In the genomic region with DNA sequence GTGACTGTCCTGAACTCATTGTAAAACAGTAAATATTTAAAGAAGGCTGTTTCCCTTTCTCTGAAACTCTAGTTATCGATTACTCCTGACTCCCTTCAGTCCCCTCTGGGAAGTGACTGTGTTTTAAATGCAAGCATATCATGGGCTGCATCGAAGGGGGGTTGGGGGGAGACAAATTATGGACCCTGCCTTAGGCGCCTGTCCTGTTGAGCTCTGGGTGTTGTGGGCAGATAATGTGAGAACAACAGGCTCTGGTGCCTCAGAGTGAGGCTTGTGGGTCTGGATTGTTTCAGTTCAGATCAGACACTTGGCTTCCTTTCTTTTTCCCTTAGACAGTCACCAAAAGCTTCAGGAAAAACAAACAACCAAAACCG, we compare ENCODE assay signal across 8 mouse cellular contexts.
A peak's percentile ranks its signal among the peaks of the same experiment; 100 is the strongest.
DNase-seq lines count a peak whose midpoint lies in the region; ATAC-seq and TF ChIP-seq lines count a peak whose summit lies in the region.

No protein-coding gene starts in this region.

- no peak; the same call in 1 of the 2 replicates for TF ChIP-seq POLR2A in embryonic fibroblast, embryonic 13.5 days (IDR thresholded peaks at IDR 0.05; ENCODE audit: low read depth, low read length)
- no peak for TF ChIP-seq POLR2A in myocyte (IDR thresholded peaks at IDR 0.05; ENCODE audit: insufficient read length, low read depth)

- H3ac ChIP-seq in myocyte (ENCODE audit: control insufficient read depth, insufficient read length) = no peak overlapping the region

- no peak overlapping the region for H3K4me3 ChIP-seq in kidney, embryonic 15.5 days (replicated peaks)
- H3K4me3 ChIP-seq in embryonic fibroblast, embryonic 13.5 days (ENCODE audit: insufficient read depth, low read length) = no peak overlapping the region
- H3K4me3 ChIP-seq in myocyte = peak overlapping the region; percentile 6

- no peaks in the 10 kb centered on the region for H3K36me3 ChIP-seq in kidney, embryonic 15.5 days
- no peaks in the 10 kb centered on the region for H3K36me3 ChIP-seq in myocyte (ENCODE audit: control insufficient read depth, insufficient read depth)

- H3K4me2 ChIP-seq in kidney, embryonic 15.5 days = peak overlapping the region; percentile 35; the same call in 1 of the 2 replicates
- H3K4me2 ChIP-seq in myocyte (ENCODE audit: low read depth) = peak overlapping the region; percentile 98

- WGBS in kidney, embryonic 15.5 days = 7% methylated on average over 4 of the region's 4 CpGs

- no peak for TF ChIP-seq CTCF in embryonic fibroblast, embryonic 13.5 days (IDR thresholded peaks at IDR 0.05; ENCODE audit: borderline replicate concordance, insufficient read depth, low read length)

- no peaks in the 10 kb centered on the region for H3K27me3 ChIP-seq in kidney, embryonic 15.5 days
- H3K27me3 ChIP-seq in myocyte (ENCODE audit: control insufficient read depth, insufficient read depth, insufficient read length) = no peaks in the 10 kb centered on the region

- ATAC-seq in kidney, embryonic 15.5 days (replicated peaks; ENCODE audit: low FRiP score) = peak; percentile 69
- ATAC-seq in megakaryocyte progenitor cell, adult 5-6 weeks (replicated peaks; ENCODE audit: poor library complexity) = no peak

- DNase-seq in kidney, postnatal 25 days = no peak
- DNase-seq in kidney, postnatal 14 days = peak; percentile 30
- no peak for DNase-seq in right cerebral cortex, postnatal 4 days
- DNase-seq in testis, postnatal 10 days (ENCODE audit: low spot score) = no peak

- H3K9me3 ChIP-seq in kidney, embryonic 15.5 days (replicated peaks) = no peaks in the 10 kb centered on the region

- H3K9ac ChIP-seq in kidney, embryonic 15.5 days = no peak overlapping the region

- peak overlapping the region; percentile 94 for H3K27ac ChIP-seq in kidney, embryonic 15.5 days
- peak overlapping the region; percentile 100 for H3K27ac ChIP-seq in embryonic fibroblast, embryonic 13.5 days (ENCODE audit: insufficient read depth, low read length)

- H3K4me1 ChIP-seq in kidney, embryonic 15.5 days = peaks cover 24% of the 10 kb centered on the region
- peaks cover 18% of the 10 kb centered on the region for H3K4me1 ChIP-seq in embryonic fibroblast, embryonic 13.5 days (ENCODE audit: control insufficient read depth, insufficient read depth, low read length)

- H3K79me2 ChIP-seq in myocyte (ENCODE audit: control insufficient read depth, insufficient read depth) = no peaks in the 10 kb centered on the region

TF ChIP-seq in myocyte, 11 proteins besides CTCF, POLR2A, EP300 and RAD21:
- TF ChIP-seq REST (IDR thresholded peaks at IDR 0.05; ENCODE audit: insufficient read depth, insufficient read length) (no peak), TCF12 (IDR thresholded peaks at IDR 0.05; ENCODE audit: insufficient read depth, poor library complexity, severe bottlenecking) (no peak), MYOD1 (IDR thresholded peaks at IDR 0.05; ENCODE audit: control insufficient read depth in 1 of 3, insufficient read length in 2 of 3, low read depth in 2 of 3) (no peak), CEBPB (IDR thresholded peaks at IDR 0.05; ENCODE audit: insufficient read depth, poor library complexity, severe bottlenecking) (no peak), E2F4 (IDR thresholded peaks at IDR 0.05; ENCODE audit: insufficient read depth) (no peak), SRF (IDR thresholded peaks at IDR 0.05; ENCODE audit: control insufficient read depth, insufficient read length, low read depth) (no peak), POLR2AphosphoS2 (IDR thresholded peaks at IDR 0.05; ENCODE audit: insufficient read length, low read depth) (no peak), USF1 (IDR thresholded peaks at IDR 0.05; ENCODE audit: low read depth) (no peak), TCF3 (IDR thresholded peaks at IDR 0.05; ENCODE audit: insufficient read length, low read depth) (no peak), MAX (IDR thresholded peaks at IDR 0.05; ENCODE audit: low read depth) (no peak), MYOG (IDR thresholded peaks at IDR 0.05; ENCODE audit: control insufficient read depth in 1 of 3, insufficient read depth in 1 of 3, insufficient read length in 2 of 3, low read depth in 2 of 3) (no peak)
